Mouse (Mus musculus) gastrocnemius, postnatal 14 days (tissue): Measurements from ENCODE around the gene Slc30a9. TPM values are rescaled to one million over a fixed set of nuclear protein-coding genes. Genes with fewer than 3 reads are reported as not detected.

ENCODE experiments used
- DNase-seq: peaks from one replicate; pipeline ENCODE4 v3.0.0; 2021; ENCODE audit warnings: mixed read lengths
- intact Hi-C: fragments of 180-260 bp; cut with DNase I; formaldehyde crosslinking; loops from one replicate; pipeline ENCODE4 v1.15.1; 2025; ENCODE audit warnings: low total_unique reads
- total RNA-seq, 2 experiments: library from RNA; stranded (reverse); gene quantifications; 2 replicates each; pipeline ENCODE4 v1.2.3; 2021

The Slc30a9 gene
- total RNA-seq, 2 experiments from 2014 or later, result 85.7 to 90.8 TPM

DNA sequence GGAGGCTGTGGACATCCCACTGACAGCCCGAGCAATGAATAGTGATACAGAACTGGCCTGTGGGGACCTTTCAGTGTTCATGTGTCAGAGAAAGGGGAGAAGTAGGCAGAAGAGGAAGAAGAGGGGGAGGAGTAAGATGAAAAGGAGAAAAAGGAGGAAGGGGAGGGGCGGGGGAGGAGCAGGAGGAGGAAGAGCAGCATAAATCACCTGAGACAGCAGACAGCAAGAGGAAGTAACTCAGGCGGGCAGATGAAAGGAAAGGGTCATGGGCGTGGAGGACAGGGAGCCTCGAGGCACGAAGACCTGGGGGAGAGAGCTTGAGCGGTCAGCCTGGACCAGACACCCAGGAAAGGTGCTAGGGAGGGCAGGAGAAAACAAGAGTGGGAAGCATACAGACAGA, 97.6 kb downstream of the Slc30a9 start:
- no peak for DNase-seq
- intact Hi-C loops, result no loop called here

DNA sequence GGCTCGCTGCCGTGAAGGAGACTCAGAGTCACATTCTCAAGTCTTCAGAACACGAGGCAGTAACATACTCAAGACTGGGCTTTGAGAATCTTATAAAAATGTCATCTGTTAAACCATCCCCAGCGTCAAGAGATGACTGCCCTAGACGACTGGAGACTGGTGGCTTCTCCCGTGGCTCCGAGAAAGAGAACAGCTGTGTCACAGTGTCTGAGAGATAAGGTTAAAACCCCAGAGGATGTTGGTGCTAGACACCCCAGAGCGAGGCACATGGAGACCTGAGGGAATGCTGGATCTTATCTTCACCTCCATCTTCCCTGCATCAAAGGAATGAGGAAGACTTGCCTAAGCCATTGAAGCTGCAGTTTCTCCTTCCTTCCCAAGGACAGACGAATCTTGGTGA, 98.2 kb downstream of the Slc30a9 start:
- no peak for DNase-seq
- intact Hi-C loops, result no loop called here

Other genes starting within 250 kb of the Slc30a9 start
- gene Phox2b, start 207.7 kb upstream of the Slc30a9 start, total RNA-seq, result not detected
- gene Tmem33, start 46.4 kb upstream of the Slc30a9 start, total RNA-seq, result 10 to 100 TPM; 24.9 to 25.0 TPM
- gene Bend4, start 121.4 kb downstream of the Slc30a9 start, total RNA-seq, result under 1 TPM; 0.82 to 0.97 TPM